Mouse (Mus musculus) intestine, embryonic 15.5 days (tissue): ENCODE measurements around the gene Gm6034. TPM values are rescaled to one million over a fixed set of nuclear protein-coding genes. Genes with fewer than 3 reads are reported as not detected.
"Not testable (repeated sequence)": the region's sequence is repeated elsewhere in the genome, so short reads cannot be mapped to it uniquely, and the experiment has no call there.

ENCODE experiments used
- ATAC-seq: fragments of 200-750 bp; cut with Nextera tagmentation; 2 replicates; pipeline ENCODE4 v1.8.0; 2017; ENCODE audit warnings: moderate TSS enrichment, moderate library complexity
- H3K27ac ChIP-seq: fragments of 300-500 bp; sonication (generic); 2 replicates; pipeline ENCODE4 v1.5.1; 2015; ENCODE audit warnings: mild to moderate bottlenecking, inconsistent platforms
- H3K27me3 ChIP-seq: fragments of 300-500 bp; sonication (generic); replicated peaks from 2 replicates; pipeline ENCODE4 v1.6.1; 2015; ENCODE audit warnings: inconsistent platforms
- H3K36me3 ChIP-seq: fragments of 300-500 bp; sonication (generic); 2 replicates; pipeline ENCODE4 v1.6.1; 2015; ENCODE audit warnings: inconsistent platforms
- H3K4me1 ChIP-seq: fragments of 300-500 bp; sonication (generic); replicated peaks from 2 replicates; pipeline ENCODE4 v1.6.1; 2015; ENCODE audit warnings: inconsistent platforms
- H3K4me2 ChIP-seq: fragments of 300-500 bp; sonication (generic); replicated peaks from 2 replicates; pipeline ENCODE4 v1.6.1; 2015; ENCODE audit warnings: mild to moderate bottlenecking, inconsistent platforms
- H3K4me3 ChIP-seq: fragments of 300-500 bp; sonication (generic); replicated peaks from 2 replicates; pipeline ENCODE4 v1.5.1; 2015; ENCODE audit warnings: inconsistent platforms
- H3K9ac ChIP-seq: fragments of 300-500 bp; sonication (generic); 2 replicates; pipeline ENCODE4 v1.6.1; 2015; ENCODE audit warnings: inconsistent platforms
- H3K9me3 ChIP-seq: fragments of 300-500 bp; sonication (generic); 2 replicates; pipeline ENCODE4 v1.6.1; 2016; ENCODE audit warnings: inconsistent platforms
- WGBS: fragments of 180-500 bp; shearing (Covaris S2); methylation state at CpG from one replicate; pipeline ENCODE4 v1.1.7; 2015; 5-methylcytosine and 5-hydroxymethylcytosine counted together
- polyA plus RNA-seq: library from polyadenylated mRNA; unstranded; fragments of >200 nt; fragmentation: Nextera tagmentation; extraction: Ambion mirVana; gene quantifications from 2 replicates; pipeline ENCODE4 v1.2.1, GENCODE M21; 2015

Gm6034 gene
- polyA plus RNA-seq, 1 experiment from 2014 or later = 0.11 TPM

DNA sequence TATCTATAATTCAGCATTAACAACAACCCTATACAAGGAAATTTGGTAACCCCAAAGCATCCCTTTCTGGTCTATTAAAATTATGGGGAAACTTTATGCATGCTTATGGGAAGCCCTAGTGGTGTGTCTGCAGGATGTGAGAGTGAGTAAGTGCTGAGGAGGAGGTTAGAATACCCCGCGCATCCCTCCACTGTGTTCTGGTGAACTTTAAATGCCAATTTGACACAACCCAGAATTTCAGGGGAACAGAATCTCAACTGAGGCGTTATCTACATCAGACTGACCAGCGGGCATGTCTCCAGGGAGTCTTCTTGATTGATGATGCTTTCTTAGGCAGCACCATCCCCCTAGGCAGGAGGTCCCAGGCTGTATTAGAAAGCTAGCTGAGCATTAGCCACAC lies 16.9 kb upstream of the Gm6034 start:
- no peaks in the 10 kb centered on the region for H3K27me3 ChIP-seq
- H3K9me3 ChIP-seq = no peaks in the 10 kb centered on the region
- H3K4me3 ChIP-seq = no peak overlapping the region
- no peak overlapping the region for H3K27ac ChIP-seq
- no peak for ATAC-seq
- H3K4me1 ChIP-seq = no peaks in the 10 kb centered on the region; the same call in 1 of the 2 replicates
- H3K9ac ChIP-seq = no peak overlapping the region
- no peak overlapping the region for H3K4me2 ChIP-seq
- H3K36me3 ChIP-seq = no peaks in the 10 kb centered on the region
- WGBS = 42% methylated on average over 4 of the region's 4 CpGs

DNA sequence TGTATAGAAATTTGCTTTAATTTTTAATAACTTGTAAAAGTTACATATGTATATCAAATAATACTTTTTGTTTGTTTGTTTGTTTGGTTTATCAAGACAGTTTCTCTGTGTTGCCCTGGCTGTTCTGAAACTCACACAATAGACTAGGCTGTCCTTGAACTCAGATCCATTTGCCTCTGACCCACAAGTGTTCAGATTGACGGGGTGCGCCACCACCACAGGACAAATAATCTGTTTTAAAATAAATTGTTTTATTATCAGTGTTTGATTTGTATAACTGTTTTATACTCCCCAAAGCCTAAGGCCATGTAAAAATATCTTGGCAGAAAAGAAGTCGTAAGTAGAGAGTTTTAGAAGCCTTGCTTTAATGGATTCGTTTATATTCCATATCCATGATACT lies 15.1 kb upstream of the Gm6034 start:
- ATAC-seq = no peak
- Histone ChIP-seq H3K27me3 (no peaks in the 10 kb centered on the region), H3K9ac (no peak overlapping the region), H3K36me3 (no peaks in the 10 kb centered on the region), H3K4me2 (no peak overlapping the region), H3K27ac (no peak overlapping the region), H3K4me1 (peaks cover 3% of the 10 kb centered on the region; the same call in 1 of the 2 replicates), H3K4me3 (no peak overlapping the region), H3K9me3 (no peaks in the 10 kb centered on the region)
- 85% methylated on average over 4 of the region's 4 CpGs for WGBS

DNA sequence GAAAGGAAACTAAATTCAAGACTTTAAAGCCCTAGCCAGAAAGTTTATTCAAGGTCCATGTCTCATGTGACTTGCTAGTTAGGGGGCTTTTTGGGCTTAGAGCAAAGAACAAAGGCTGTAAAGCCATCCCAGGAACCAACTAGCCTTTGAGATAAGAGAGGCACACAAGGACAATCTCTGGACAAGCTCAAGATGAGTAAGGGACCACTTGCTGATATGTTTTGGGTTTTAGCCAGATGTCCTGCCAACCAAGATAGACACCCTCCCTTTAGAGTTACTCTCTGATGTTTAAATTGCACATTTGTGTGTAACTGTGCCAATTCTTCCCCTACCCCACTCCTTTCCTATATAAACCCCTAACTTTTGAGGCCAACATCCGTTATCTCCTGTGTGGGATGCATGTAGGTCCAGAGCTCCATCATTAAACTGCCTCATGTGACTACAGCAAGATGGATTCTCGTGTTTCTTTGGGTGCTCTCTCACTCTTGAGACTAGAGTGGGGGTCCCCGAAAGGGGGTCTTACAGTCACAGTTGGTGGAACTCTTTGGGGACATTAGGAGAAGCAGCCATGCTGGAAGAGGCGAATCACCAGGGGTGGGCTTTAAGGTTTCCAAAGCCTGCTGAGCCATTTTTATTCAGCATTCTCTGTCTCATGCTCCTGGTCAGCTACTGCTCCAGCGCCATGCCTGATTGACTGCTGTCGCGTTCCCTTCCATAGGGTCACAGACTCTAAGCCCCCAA lies 13.7 kb upstream of the Gm6034 start:
- Histone ChIP-seq H3K9ac (no peak overlapping the region), H3K4me1 (peaks cover 3% of the 10 kb centered on the region; the same call in 1 of the 2 replicates), H3K4me3 (no peak overlapping the region), H3K27me3 (no peaks in the 10 kb centered on the region), H3K27ac (no peak overlapping the region), H3K4me2 (no peak overlapping the region), H3K9me3 (no peaks in the 10 kb centered on the region), H3K36me3 (no peaks in the 10 kb centered on the region)
- 89% methylated on average over 7 of the region's 7 CpGs for WGBS
- no peak for ATAC-seq

DNA sequence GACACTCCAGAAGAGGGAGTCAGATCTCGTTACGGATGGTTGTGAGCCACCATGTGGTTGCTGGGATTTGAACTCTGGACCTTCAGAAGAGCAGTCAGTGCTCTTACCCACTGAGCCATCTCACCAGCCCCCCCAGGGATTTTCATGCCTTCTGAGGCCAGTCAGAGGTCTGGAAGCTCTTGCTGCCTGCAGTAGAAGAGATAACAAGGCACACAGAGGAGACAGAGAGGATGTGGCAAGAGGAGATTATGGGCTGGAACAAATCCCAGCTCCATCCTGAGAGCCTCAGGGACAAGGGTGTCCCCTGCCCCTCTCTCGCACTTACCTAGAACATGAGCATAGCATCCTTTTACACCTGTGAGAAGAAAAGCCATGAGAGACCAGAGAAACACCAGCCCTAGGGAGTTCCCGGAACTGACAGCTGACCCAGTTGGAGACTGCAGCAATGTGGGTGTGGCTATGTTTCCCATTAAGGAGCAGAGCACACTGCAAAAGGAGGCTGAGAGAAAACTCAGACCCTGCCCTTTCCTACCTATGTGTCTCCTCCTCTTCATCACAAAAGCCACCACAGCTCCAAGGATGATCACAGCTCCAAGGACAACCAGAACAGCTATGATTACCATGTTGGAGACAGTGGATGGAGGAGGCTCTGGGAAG lies 12.6 kb upstream of the Gm6034 start:
- not testable (repeated sequence) for H3K4me3 ChIP-seq, H3K4me2 ChIP-seq, H3K9ac ChIP-seq, H3K27ac ChIP-seq, H3K9me3 ChIP-seq, H3K27me3 ChIP-seq, H3K36me3 ChIP-seq, ATAC-seq, H3K4me1 ChIP-seq
- 83% methylated on average over 4 of the region's 4 CpGs for WGBS

DNA sequence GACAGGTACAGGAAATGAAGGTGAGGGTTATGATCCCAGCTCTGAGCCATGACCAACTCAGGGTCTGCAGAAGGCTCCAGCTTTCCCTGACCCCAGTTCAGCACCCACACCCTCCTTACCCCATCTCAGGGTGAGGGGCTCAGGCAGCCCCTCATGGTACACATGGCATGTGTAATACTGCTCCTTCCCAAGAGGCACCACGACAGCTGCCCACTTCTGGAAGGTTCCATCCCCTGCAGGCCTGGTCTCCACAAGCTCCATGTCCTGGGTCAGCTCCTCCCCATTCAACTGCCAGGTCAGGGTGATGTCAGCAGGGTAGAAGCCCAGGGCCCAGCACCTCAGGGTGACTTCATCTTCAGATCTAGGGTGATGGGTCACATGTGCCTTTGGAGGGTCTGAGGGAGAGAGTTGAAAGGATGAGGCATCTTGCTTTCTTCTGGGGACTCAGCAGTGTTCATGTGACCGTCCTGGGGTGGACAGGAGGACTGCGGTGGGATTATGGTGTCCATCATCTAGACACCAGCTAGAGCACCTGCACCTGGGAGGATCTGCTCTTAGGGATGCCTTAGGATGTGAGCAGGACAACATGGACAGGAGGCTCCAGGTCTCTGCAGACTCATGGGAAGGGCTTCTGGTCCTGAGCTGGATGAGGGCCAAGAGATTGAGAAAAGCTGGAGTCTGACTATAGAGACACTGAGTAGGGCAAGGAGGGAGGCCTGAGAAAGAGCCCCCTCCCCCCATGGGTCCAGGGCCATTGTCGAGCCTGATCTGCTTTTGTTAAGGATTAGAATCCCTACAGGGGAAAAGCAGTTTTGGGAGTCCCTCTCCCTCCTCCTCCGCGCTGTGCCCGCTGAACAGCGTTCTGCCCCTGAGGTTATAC lies 11.8 kb upstream of the Gm6034 start:
- peak overlapping the region; percentile 94 for H3K4me2 ChIP-seq
- H3K4me3 ChIP-seq = peak overlapping the region; percentile 54
- not testable (repeated sequence) for H3K9ac ChIP-seq, H3K27ac ChIP-seq, ATAC-seq, H3K4me1 ChIP-seq, H3K36me3 ChIP-seq, H3K9me3 ChIP-seq, H3K27me3 ChIP-seq
- WGBS = 52% methylated on average over 8 of the region's 8 CpGs

DNA sequence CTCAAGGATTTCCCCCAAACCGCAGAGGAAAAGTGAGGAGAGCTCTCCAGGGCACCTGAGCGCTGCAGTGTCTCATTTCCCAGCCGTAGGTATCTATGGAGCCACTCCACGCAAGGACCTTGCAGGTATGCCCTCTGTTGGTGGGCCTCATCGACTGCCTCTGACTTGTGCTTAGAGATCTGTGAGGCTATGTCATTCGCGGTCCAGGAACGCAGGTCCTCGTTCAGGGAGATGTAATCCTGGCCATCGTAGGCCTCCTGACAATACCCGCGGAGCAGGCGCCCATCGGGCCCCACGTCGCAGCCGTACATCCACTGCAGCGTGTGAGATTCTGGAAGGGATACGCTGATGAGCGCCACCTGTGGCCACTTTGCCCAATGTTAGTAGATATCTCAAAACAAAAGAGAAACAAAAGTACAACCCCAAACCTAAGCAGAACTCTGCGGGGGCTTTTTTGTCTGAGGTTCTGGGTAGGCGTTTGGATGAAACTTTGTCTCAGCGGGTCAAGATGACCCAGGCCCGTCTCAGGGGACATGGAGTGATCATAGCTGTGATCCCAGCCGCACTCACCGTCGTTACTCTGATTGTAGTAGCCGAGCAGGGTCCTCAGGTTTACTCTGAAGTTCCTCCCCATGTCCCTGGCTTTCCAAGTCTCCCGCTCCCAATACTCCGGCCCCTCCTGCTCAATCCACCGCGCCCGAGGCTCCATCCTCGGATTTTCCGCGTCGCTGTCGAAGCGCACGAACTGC lies 11.0 kb upstream of the Gm6034 start:
- H3K4me1 ChIP-seq, H3K27me3 ChIP-seq, H3K27ac ChIP-seq, H3K36me3 ChIP-seq, H3K9me3 ChIP-seq: not testable (repeated sequence)
- Histone ChIP-seq H3K4me3 (peak overlapping the region; percentile 54), H3K4me2 (peak overlapping the region; percentile 94), H3K9ac (peak overlapping the region; percentile 42)
- WGBS = 2% methylated on average over 40 of the region's 40 CpGs
- peak; percentile 57 for ATAC-seq

DNA sequence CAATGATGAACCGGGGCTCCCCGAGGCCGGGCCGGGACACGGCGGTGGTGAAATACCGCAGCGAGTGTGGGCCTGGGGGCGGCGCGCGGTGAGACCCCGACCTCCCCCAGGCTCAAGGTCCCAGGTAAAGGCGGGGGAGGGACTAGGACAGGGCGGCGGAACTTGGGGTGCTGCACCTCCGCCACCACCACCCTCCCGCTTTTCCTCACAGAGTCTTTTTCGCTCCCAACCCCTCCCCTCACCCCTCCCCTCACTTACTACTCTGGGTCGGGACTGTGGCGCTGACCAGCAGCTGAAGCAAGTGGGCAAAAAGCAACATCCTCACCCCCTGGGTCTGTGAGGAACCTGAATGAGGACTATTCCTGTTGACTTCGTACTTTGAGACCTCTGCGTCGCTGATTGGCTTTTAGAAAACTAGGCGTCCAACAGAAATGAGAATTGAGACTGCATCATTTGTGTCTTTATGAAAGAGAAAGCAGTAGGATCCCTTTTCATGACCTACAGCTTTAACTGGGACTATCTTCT lies 10.3 kb upstream of the Gm6034 start, which contains the start of gene H2-T23:
Gene H2-T23, minus strand, starts transcription at position 505 of the 525 bp plus-strand sequence.
- ATAC-seq = peak; percentile 66

DNA sequence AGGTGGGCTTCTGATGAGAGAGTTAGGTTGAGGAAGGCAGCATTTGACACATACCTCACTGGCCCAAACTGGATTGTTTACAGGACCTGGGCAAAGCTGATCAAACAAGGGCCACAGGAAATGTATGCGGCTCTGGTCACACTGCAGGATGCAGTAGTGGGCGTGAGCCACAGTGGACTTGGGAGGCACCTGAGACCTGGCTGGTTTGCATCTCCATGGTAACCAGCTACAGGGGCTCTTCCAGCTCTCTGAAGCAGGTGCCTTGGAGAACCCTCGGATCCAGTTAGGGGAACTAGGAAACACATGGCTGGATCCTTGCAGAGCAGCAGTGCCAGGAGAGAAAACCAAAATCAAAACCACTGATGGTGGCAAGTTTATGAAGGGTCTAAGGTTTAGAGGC lies 8.2 kb upstream of the Gm6034 start:
- H3K9me3 ChIP-seq, H3K36me3 ChIP-seq, H3K27ac ChIP-seq, H3K27me3 ChIP-seq, H3K4me2 ChIP-seq, H3K4me3 ChIP-seq, H3K4me1 ChIP-seq, H3K9ac ChIP-seq, ATAC-seq: not testable (repeated sequence)
- 43% methylated on average over 3 of the region's 3 CpGs for WGBS

More for the DNA sequence above, 10.3 kb upstream of the Gm6034 start, which contains the start of gene H2-T23:
- Histone ChIP-seq H3K4me3 (peak within 1 kb of the TSS; percentile 54), H3K9ac (peak within 1 kb of the TSS; percentile 42), H3K4me2 (peak within 1 kb of the TSS; percentile 94)
- H3K27ac ChIP-seq, H3K9me3 ChIP-seq, H3K36me3 ChIP-seq, H3K27me3 ChIP-seq, H3K4me1 ChIP-seq: not testable (repeated sequence)
- under 1% methylated on average over 25 of the region's 25 CpGs for WGBS

DNA sequence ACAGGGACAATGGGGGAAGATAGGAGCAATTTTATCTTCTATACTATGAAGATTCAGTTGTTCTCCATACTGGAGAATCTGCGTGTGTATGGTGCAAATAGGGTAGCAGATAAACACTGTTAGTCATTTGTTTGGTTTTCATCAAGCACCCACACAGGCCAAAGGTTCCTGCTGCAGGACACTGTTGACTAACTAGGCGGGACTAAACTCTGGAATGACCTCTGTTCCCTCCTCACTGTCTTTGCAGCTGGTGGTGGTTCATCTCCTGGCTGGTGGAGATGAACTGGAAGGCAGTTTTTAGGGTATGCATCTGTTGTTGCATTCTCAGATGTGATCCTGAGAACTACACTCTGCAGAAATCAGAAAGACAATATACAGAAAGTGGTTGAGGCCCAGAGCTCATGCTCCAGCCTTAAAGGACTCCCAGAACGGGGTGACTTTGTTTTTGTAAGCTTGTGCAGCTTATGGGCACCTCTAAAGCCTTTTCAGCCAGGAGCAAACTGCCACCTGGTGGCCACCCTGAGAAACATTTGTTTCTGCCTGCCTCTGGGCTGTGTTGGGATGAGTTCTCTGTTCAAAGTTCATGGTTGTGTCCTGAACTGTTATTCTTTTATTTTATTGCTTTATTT lies 7.6 kb upstream of the Gm6034 start:
- not testable (repeated sequence) for H3K9me3 ChIP-seq, H3K27me3 ChIP-seq, H3K9ac ChIP-seq, H3K4me2 ChIP-seq, H3K36me3 ChIP-seq, H3K4me1 ChIP-seq, H3K4me3 ChIP-seq, H3K27ac ChIP-seq
- 20% methylated on average over 3 of the region's 3 CpGs for WGBS
- 0 out of 2 replicates have a peak, but pooled peaks have one; percentile 48 for ATAC-seq

DNA sequence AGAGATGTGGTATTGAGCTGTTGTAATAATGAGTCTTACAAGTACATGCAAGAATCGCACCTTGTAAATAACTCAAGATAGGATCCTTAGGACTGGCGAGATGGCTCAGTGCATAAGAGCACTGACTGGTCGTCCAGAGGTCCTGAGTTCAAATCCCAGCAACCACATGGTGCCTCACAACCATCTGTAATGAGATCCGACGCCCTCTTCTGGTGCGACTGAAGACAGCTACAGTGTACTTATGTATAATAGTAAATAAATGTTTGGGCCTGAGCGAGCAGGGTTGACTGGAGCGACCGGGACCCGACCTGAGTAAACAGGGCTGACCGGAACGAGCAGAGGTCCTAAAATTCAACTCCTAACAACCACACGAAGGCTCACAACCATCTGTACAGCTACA lies 6.6 kb upstream of the Gm6034 start:
- H3K4me1 ChIP-seq, H3K4me3 ChIP-seq, H3K27ac ChIP-seq, H3K9ac ChIP-seq, ATAC-seq, H3K27me3 ChIP-seq, H3K36me3 ChIP-seq, H3K9me3 ChIP-seq, H3K4me2 ChIP-seq: not testable (repeated sequence)
- WGBS = 86% methylated on average over 13 of the region's 13 CpGs

DNA sequence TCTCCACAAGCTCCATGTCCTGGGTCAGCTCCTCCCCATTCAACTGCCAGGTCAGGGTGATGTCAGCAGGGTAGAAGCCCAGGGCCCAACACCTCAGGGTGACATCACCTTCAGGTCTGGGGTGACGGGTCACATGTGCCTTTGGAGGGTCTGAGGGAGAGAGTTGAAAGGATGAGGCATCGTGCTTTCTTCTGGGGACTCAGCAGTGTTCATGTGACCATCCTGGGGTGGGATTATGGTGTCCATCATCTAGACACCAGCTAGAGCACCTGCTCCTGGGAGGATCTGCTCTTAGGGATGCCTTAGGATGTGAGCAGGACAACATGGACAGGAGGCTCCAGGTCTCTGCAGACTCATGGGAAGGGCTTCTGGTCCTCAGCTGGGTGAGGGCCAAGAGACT lies 2.2 kb upstream of the Gm6034 start:
- not testable (repeated sequence) for H3K4me1 ChIP-seq, H3K9ac ChIP-seq, H3K4me2 ChIP-seq, H3K9me3 ChIP-seq, H3K27ac ChIP-seq, H3K27me3 ChIP-seq, H3K4me3 ChIP-seq, ATAC-seq, H3K36me3 ChIP-seq
- WGBS = 87% methylated on average over 2 of the region's 2 CpGs
